Mouse (Mus musculus) heart, adult 2 months (tissue): ENCODE results near the gene Agap3.

Source experiments
- CTCF ChIP-seq: fragments of 200-600 bp; IDR thresholded peaks from 2 replicates; pipeline ENCODE4 v1.8.1; 2022; ENCODE audit warnings: antibody characterized with exemption, mild to moderate bottlenecking, moderate library complexity
- EP300 ChIP-seq: fragments of 200-500 bp; IDR thresholded peaks from 2 replicates; pipeline ENCODE4 v1.6.1; 2011; ENCODE audit warnings: low read depth, low read length, control low read depth; ENCODE audit not compliant: insufficient read depth
- POLR2A ChIP-seq: fragments of 200-500 bp; IDR thresholded peaks from 2 replicates; pipeline ENCODE4 v1.6.1; 2011; ENCODE audit warnings: mild to moderate bottlenecking, low read depth, low read length, control low read depth; ENCODE audit not compliant: insufficient read depth

DNA sequence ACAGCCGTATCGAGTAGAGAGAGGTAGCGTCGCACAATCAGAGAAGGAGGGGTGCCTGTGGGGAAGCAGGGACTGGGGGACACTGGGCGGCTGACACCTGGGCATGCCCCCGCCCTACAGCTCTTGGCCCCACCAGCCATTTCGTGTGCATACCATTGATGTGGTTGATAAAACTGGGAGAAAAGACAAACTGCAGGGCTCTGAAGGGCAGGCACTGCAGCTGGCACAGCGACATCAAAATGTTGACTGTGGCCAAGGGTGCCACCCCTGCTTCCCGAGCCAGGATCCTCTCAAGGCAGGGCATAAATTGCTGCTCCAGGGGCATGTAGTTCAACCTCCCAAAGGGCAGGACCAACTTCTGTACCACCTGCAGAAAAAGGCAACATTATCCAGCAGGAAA, 9.9 kb upstream of the Agap3 start:
- TF ChIP-seq CTCF (no peak), POLR2A (no peak), EP300 (no peak)
